25 mouse cellular contexts compared by ENCODE assay signal in genomic region chr11:35679976-35680375, GRCm38 (mm10).
DNase-seq lines count a peak whose midpoint lies in the region; ATAC-seq and TF ChIP-seq lines count a peak whose summit lies in the region.
"Had no signal": no experiment of that assay in that cellular context is flagged by ENCODE, and none has a peak within 500 bp of the region (broad histone marks: within the 10 kb centered on the region; RNA-seq: fewer than 3 reads in every experiment).

No protein-coding gene starts in this region.

- H3K27ac ChIP-seq in embryonic facial prominence, embryonic 10.5 days (replicated peaks): no peak overlapping the region
- no peak overlapping the region for H3K27ac ChIP-seq in forebrain, postnatal 0 days (ENCODE audit: low read depth, low read length)
- H3K27ac ChIP-seq: embryonic facial prominence, embryonic 13.5 days; hindbrain, embryonic 14.5 days; limb, embryonic 10.5 days; macrophage; midbrain, embryonic 13.5 days; stomach, postnatal 0 days had no signal

- DNase-seq in left cerebral cortex, adult 11 months (ENCODE audit: low spot score): peak; percentile 56
- DNase-seq in left cerebral cortex, postnatal 4 days: no peak
- DNase-seq in layer of hippocampus, postnatal 10 days (ENCODE audit: low spot score in 2 of 2): peak; percentile 29 to 44
- peak; percentile 78 to 94 for DNase-seq in left cerebral cortex, postnatal 25 days (ENCODE audit: low spot score in 2 of 2)
- DNase-seq in heart, postnatal 25 days (ENCODE audit: low spot score): no peak
- no peak for DNase-seq in embryonic facial prominence, embryonic 10.5 days (ENCODE audit: low spot score)
- DNase-seq in forebrain, postnatal 0 days: no peak
- DNase-seq: cerebellum, adult 11 months; heart, postnatal 14 days; kidney, postnatal 10 days; lung, embryonic 14.5 days; thymus, postnatal 25 days had no signal

- H3K9me3 ChIP-seq in embryonic facial prominence, embryonic 10.5 days: no peaks in the 10 kb centered on the region
- no peaks in the 10 kb centered on the region for H3K9me3 ChIP-seq in forebrain, postnatal 0 days (ENCODE audit: low read length)
- H3K9me3 ChIP-seq: embryonic facial prominence, embryonic 13.5 days; limb, embryonic 10.5 days; midbrain, embryonic 13.5 days had no signal

- H3K4me2 ChIP-seq in forebrain, postnatal 0 days (ENCODE audit: low read depth): no peak overlapping the region
- H3K4me2 ChIP-seq: embryonic facial prominence, embryonic 13.5 days; heart, embryonic 11.5 days; hindbrain, embryonic 14.5 days; liver, embryonic 11.5 days; lung, embryonic 14.5 days; midbrain, embryonic 13.5 days had no signal

- no peak for TF ChIP-seq CTCF in forebrain, postnatal 0 days (IDR thresholded peaks at IDR 0.05; ENCODE audit: low read depth)

- peaks cover 10% of the 10 kb centered on the region for H3K4me1 ChIP-seq in embryonic facial prominence, embryonic 10.5 days
- H3K4me1 ChIP-seq in forebrain, postnatal 0 days (ENCODE audit: insufficient read depth): no peaks in the 10 kb centered on the region
- H3K4me1 ChIP-seq: midbrain, embryonic 13.5 days had no signal

- H3K36me3 ChIP-seq in embryonic facial prominence, embryonic 10.5 days (replicated peaks): peaks cover 6% of the 10 kb centered on the region
- H3K36me3 ChIP-seq in forebrain, postnatal 0 days (ENCODE audit: insufficient read depth): no peaks in the 10 kb centered on the region
- H3K36me3 ChIP-seq: G1E; midbrain, embryonic 13.5 days had no signal

- H3K4me3 ChIP-seq in embryonic facial prominence, embryonic 10.5 days: no peak overlapping the region
- no peak overlapping the region for H3K4me3 ChIP-seq in forebrain, postnatal 0 days (ENCODE audit: low read depth, low read length)
- H3K4me3 ChIP-seq: embryonic facial prominence, embryonic 13.5 days; limb, embryonic 10.5 days; midbrain, embryonic 13.5 days; myocyte had no signal

- whole genome bisulfite sequencing in embryonic facial prominence, embryonic 10.5 days: 88% methylated on average over 5 of the region's 5 CpGs
- WGBS in forebrain, postnatal 0 days: 73% methylated on average over 5 of the region's 5 CpGs

- no peak for ATAC-seq in cerebellum, adult (ENCODE audit: insufficient number of reproducible peaks, low FRiP score, low TSS enrichment)
- no peak for ATAC-seq in forebrain, postnatal 0 days
- ATAC-seq: CD4-positive, CD25-positive, alpha-beta regulatory T cell, adult 4 months; intestine, postnatal 0 days; midbrain, embryonic 13.5 days had no signal

- H3K27me3 ChIP-seq in embryonic facial prominence, embryonic 10.5 days (replicated peaks; ENCODE audit: low read depth, poor library complexity, severe bottlenecking): no peaks in the 10 kb centered on the region
- no peaks in the 10 kb centered on the region for H3K27me3 ChIP-seq in forebrain, postnatal 0 days (ENCODE audit: insufficient read depth, low read length)
- H3K27me3 ChIP-seq: embryonic facial prominence, embryonic 13.5 days; midbrain, embryonic 13.5 days had no signal

- intact Hi-C loops in left cerebral cortex, postnatal 4 days (cut with DNase I): no loop called here
- intact Hi-C loops in left cerebral cortex, postnatal 25 days (cut with DNase I): loop anchor here (5.0 kb wide), 1 partner anchor 833 kb away; no protein-coding TSS in a partner anchor
- intact Hi-C loops in heart, postnatal 25 days (cut with DNase I): no loop called here

- no peak overlapping the region for H3K9ac ChIP-seq in forebrain, postnatal 0 days
- H3K9ac ChIP-seq: embryonic facial prominence, embryonic 13.5 days; hindbrain, embryonic 14.5 days; lung, embryonic 14.5 days; midbrain, embryonic 13.5 days had no signal

Comparison
In these comparisons a context has a peak if more than half of its experiments do, and no peak if none do; other contexts are left out.
1. DNase-seq: peak in left cerebral cortex, adult 11 months (single experiment), layer of hippocampus, postnatal 10 days (2 of 2) and left cerebral cortex, postnatal 25 days (2 of 2); none in left cerebral cortex, postnatal 4 days (single experiment), heart, postnatal 25 days (single experiment), embryonic facial prominence, embryonic 10.5 days (single experiment) and forebrain, postnatal 0 days (single experiment).